Mouse (Mus musculus) G1E (cell line): ENCODE measurements around the gene Fkbp7. TPM values are rescaled to one million over a fixed set of nuclear protein-coding genes. Genes with fewer than 3 reads are reported as not detected.

ENCODE experiments used
- ATAC-seq: 2 replicates; pipeline ENCODE4 v1.8.0; 2016; ENCODE audit warnings: mild to moderate bottlenecking; ENCODE audit not compliant: insufficient number of reproducible peaks, poor library complexity, low FRiP score, severe bottlenecking; ENCODE audit errors: extremely low read depth
- DNase-seq: peaks from one replicate; pipeline ENCODE4 v3.0.0; 2012; ENCODE audit warnings: low spot score
- H3K27me3 ChIP-seq: 2 replicates; pipeline ENCODE4 v1.6.1; 2012; ENCODE audit warnings: mild to moderate bottlenecking, low read length, inconsistent platforms; ENCODE audit not compliant: insufficient read depth
- H3K36me3 ChIP-seq: replicated peaks from 2 replicates; pipeline ENCODE3; 2012; ENCODE audit warnings: mild to moderate bottlenecking, inconsistent platforms
- H3K4me1 ChIP-seq: 2 replicates; pipeline ENCODE4 v1.6.1; 2012; ENCODE audit warnings: low read depth, low read length, inconsistent platforms, mixed read lengths; ENCODE audit not compliant: insufficient read depth
- H3K4me3 ChIP-seq: 2 replicates; pipeline ENCODE4 v1.5.1; 2012; ENCODE audit warnings: low read depth, mild to moderate bottlenecking, inconsistent platforms, low read length, moderate library complexity, mixed read lengths
- H3K9me3 ChIP-seq: replicated peaks from 2 replicates; pipeline ENCODE4 v1.6.1; 2012; ENCODE audit warnings: inconsistent platforms
- CTCF ChIP-seq: IDR thresholded peaks from 2 replicates; pipeline ENCODE4 v1.5.1; 2012; ENCODE audit warnings: low read depth, low read length, inconsistent platforms, mixed read lengths
- GATA1 ChIP-seq: IDR thresholded peaks from 2 replicates; pipeline ENCODE4 v1.6.1; 2012; ENCODE audit warnings: borderline replicate concordance, low read length, inconsistent platforms, mixed read lengths
- GATA2 ChIP-seq: IDR thresholded peaks from 2 replicates; pipeline ENCODE4 v1.6.1; 2012; ENCODE audit warnings: low read depth, low read length, inconsistent platforms, borderline replicate concordance
- POLR2AphosphoS5 ChIP-seq: IDR thresholded peaks from 2 replicates; pipeline ENCODE4 v1.6.1; 2012; ENCODE audit warnings: low read depth, low read length, inconsistent platforms; ENCODE audit not compliant: insufficient replicate concordance
- TAL1 ChIP-seq: conservative IDR thresholded peaks from 2 replicates; pipeline ENCODE4 v1.6.1; 2012; ENCODE audit warnings: low read depth, low read length, inconsistent platforms, mixed read lengths
- polyA plus RNA-seq: library from polyadenylated mRNA; stranded (reverse); fragments of >175 nt; gene quantifications from 2 replicates; pipeline ENCODE4 v1.2.3, GENCODE M21; 2012
- total RNA-seq, 2 experiments: library from RNA; stranded (forward) in 1 of 2; stranded (reverse) in 1 of 2; fragments of 200-1000 nt in 1 of 2; fragments of >200 nt in 1 of 2; fragmentation: Nextera tagmentation in 1 of 2; gene quantifications; 2 replicates each; pipeline ENCODE4 v1.2.3; 2014 to 2017

The Fkbp7 gene
- total and polyA plus RNA-seq, 3 experiments: 0.29 to 9.9 (median 5.3) TPM

GRCm38 (mm10) chr2:76672134-76672745 lies 676 bp downstream of the Fkbp7 start:
- TF ChIP-seq GATA1: no peak
- no peak for TF ChIP-seq TAL1
- TF ChIP-seq POLR2AphosphoS5: no peak
- no peak for TF ChIP-seq GATA2
- TF ChIP-seq CTCF: no peak
- H3K4me3 ChIP-seq: peak overlapping the region; percentile 70
- peaks cover 22% of the 10 kb centered on the region for H3K36me3 ChIP-seq
- H3K27me3 ChIP-seq: no peaks in the 10 kb centered on the region
- peaks cover 40% of the 10 kb centered on the region for H3K4me1 ChIP-seq
- ATAC-seq (no peak), DNase-seq (no peak)
- no peaks in the 10 kb centered on the region for H3K9me3 ChIP-seq

- H3K36me3 ChIP-seq: peaks cover 25% of the 10 kb centered on the region
- ATAC-seq (no peak), DNase-seq (no peak)
- no peaks in the 10 kb centered on the region for H3K27me3 ChIP-seq
- H3K4me3 ChIP-seq: peak overlapping the region; percentile 70; the same call in 1 of the 2 replicates
- no peaks in the 10 kb centered on the region for H3K9me3 ChIP-seq
- H3K4me1 ChIP-seq: peaks cover 36% of the 10 kb centered on the region
- TF ChIP-seq GATA1 (no peak), POLR2AphosphoS5 (no peak), GATA2 (no peak), TAL1 (no peak), CTCF (no peak)
Observed at GRCm38 (mm10) chr2:76671641-76672040, 1.3 kb downstream of the Fkbp7 start.

- ATAC-seq (no peak), DNase-seq (no peak)
- Histone ChIP-seq H3K9me3 (no peaks in the 10 kb centered on the region), H3K36me3 (peaks cover 44% of the 10 kb centered on the region), H3K4me3 (no peak overlapping the region), H3K4me1 (peaks cover 7% of the 10 kb centered on the region), H3K27me3 (no peaks in the 10 kb centered on the region)
- TF ChIP-seq POLR2AphosphoS5 (no peak), CTCF (no peak), GATA1 (no peak), TAL1 (no peak), GATA2 (no peak)
Observed at GRCm38 (mm10) chr2:76667200-76667599, 5.7 kb downstream of the Fkbp7 start.

GRCm38 (mm10) chr2:76665531-76665930 lies 7.4 kb downstream of the Fkbp7 start:
- no peak for DNase-seq
- Histone ChIP-seq H3K27me3 (no peaks in the 10 kb centered on the region), H3K36me3 (peaks cover 49% of the 10 kb centered on the region), H3K9me3 (no peaks in the 10 kb centered on the region), H3K4me3 (no peak overlapping the region), H3K4me1 (no peaks in the 10 kb centered on the region)
- TF ChIP-seq CTCF (no peak), GATA1 (no peak), TAL1 (no peak), GATA2 (no peak), POLR2AphosphoS5 (no peak)
- no peak for ATAC-seq

- no peak overlapping the region for H3K4me3 ChIP-seq
- ATAC-seq (no peak), DNase-seq (no peak)
- TF ChIP-seq POLR2AphosphoS5 (no peak), CTCF (no peak), GATA1 (no peak), TAL1 (no peak), GATA2 (no peak)
- peaks cover 14% of the 10 kb centered on the region for H3K36me3 ChIP-seq
- H3K27me3 ChIP-seq: peaks cover 3% of the 10 kb centered on the region; the same call in 1 of the 2 replicates
- no peaks in the 10 kb centered on the region for H3K9me3 ChIP-seq
- H3K4me1 ChIP-seq: peaks cover 8% of the 10 kb centered on the region
Observed at GRCm38 (mm10) chr2:76659419-76659818, 13.5 kb downstream of the Fkbp7 start.

GRCm38 (mm10) chr2:76658551-76658950 lies 14.4 kb downstream of the Fkbp7 start:
- ATAC-seq (no peak), DNase-seq (no peak)
- TF ChIP-seq GATA2: no peak
- no peak for TF ChIP-seq CTCF
- TF ChIP-seq TAL1: no peak
- TF ChIP-seq POLR2AphosphoS5: no peak
- TF ChIP-seq GATA1: no peak
- H3K36me3 ChIP-seq: peaks cover 7% of the 10 kb centered on the region
- peaks cover 8% of the 10 kb centered on the region for H3K4me1 ChIP-seq
- peaks cover 3% of the 10 kb centered on the region; the same call in 1 of the 2 replicates for H3K27me3 ChIP-seq
- H3K4me3 ChIP-seq: no peak overlapping the region
- no peaks in the 10 kb centered on the region for H3K9me3 ChIP-seq
